Mouse (Mus musculus): Measurements from ENCODE around the gene Hist1h4k.

DNA sequence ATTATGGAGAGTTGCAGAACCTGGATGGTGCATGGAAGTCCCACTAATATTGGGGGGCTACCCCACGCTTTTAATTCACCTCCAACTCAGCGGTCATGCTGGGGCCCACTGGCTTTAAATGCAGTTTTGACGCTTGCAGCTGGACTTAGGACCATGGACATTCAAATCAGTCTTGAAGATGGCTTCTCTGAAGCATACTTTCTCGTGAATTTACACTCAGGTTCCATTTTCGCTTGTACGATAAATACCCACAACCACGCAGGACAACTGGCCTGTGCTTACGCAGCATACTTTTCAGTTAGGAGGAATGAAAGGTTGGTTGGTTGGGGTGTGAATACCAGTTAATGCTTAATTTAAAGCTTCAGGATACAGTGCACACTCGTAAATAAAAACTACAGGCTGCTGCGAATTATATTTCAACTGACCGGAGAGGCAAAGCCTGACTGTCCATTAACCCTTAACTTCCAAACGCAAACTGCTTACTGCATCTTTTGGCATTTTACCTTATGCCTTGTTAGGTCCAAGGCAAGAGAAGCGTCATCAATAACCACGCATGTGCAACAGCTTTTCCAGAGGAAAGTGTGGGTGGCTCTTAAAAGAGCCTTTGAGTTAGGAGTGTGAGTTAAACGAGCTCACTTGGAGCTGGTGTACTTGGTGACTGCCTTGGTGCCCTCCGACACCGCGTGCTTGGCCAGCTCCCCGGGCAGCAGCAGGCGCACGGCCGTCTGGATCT is 35.0 kb downstream of the Hist1h4k start:
- TF ChIP-seq POLR2A (IDR thresholded peaks at IDR 0.05; ENCODE audit: extremely low read depth, insufficient read depth, low read length), result no peak
- TF ChIP-seq CTCF (IDR thresholded peaks at IDR 0.05; ENCODE audit: extremely low read depth, insufficient read depth, low read length), result no peak
